Comparison of ENCODE assay signal across 13 mouse cellular contexts in genomic region chr1:130864238-130864637, GRCm38 (mm10). TPM values are rescaled to one million over a fixed set of nuclear protein-coding genes. Genes with fewer than 3 reads are reported as not detected.
DNase-seq lines count a peak whose midpoint lies in the region; ATAC-seq and TF ChIP-seq lines count a peak whose summit lies in the region.
"Had no signal": no experiment of that assay in that cellular context is flagged by ENCODE, and none has a peak within 500 bp of the region (broad histone marks: within the 10 kb centered on the region; RNA-seq: fewer than 3 reads in every experiment).

No protein-coding gene starts in this region.

- peak; percentile 32 to 65 for DNase-seq in cerebellum, adult 2 months
- no peak for DNase-seq in cerebellum, postnatal 14 days
- DNase-seq in thymus, adult 18-20 months = peak; percentile 33 to 65
- no peak for DNase-seq in urinary bladder, postnatal 4 days (ENCODE audit: low spot score in 2 of 2)
- no peak for DNase-seq in embryonic facial prominence, embryonic 10.5 days (ENCODE audit: low spot score)
- no peak for DNase-seq in yolk sac, embryonic 10.5 days (ENCODE audit: low spot score)

- H3K4me3 ChIP-seq in cerebellum, adult 2 months (replicated peaks; ENCODE audit: insufficient read depth, low read depth, low read length) = no peak overlapping the region
- no peak overlapping the region for H3K4me3 ChIP-seq in embryonic facial prominence, embryonic 10.5 days
- H3K4me3 ChIP-seq: hindbrain, embryonic 15.5 days; limb, embryonic 10.5 days had no signal

- TF ChIP-seq POLR2A in cerebellum, adult 2 months (IDR thresholded peaks at IDR 0.05; ENCODE audit: borderline replicate concordance, insufficient read depth, low read length) = no peak

- H3K36me3 ChIP-seq in embryonic facial prominence, embryonic 10.5 days (replicated peaks) = no peaks in the 10 kb centered on the region
- H3K36me3 ChIP-seq: hindbrain, embryonic 15.5 days; limb, embryonic 10.5 days had no signal

- TF ChIP-seq CTCF in cerebellum, adult 2 months (IDR thresholded peaks at IDR 0.05; ENCODE audit: borderline replicate concordance, insufficient read depth, low read depth, low read length) = no peak

- WGBS in cerebellum, adult 2 months = 28% methylated on average over 4 of the region's 4 CpGs
- 82% methylated on average over 4 of the region's 4 CpGs for WGBS in embryonic facial prominence, embryonic 10.5 days

- H3K4me1 ChIP-seq in cerebellum, adult 2 months (ENCODE audit: control insufficient read depth, insufficient read depth, low read length) = peaks cover 4% of the 10 kb centered on the region; the same call in 1 of the 2 replicates
- H3K4me1 ChIP-seq in embryonic facial prominence, embryonic 10.5 days = no peaks in the 10 kb centered on the region
- H3K4me1 ChIP-seq: hindbrain, embryonic 15.5 days; limb, embryonic 10.5 days had no signal

- H3K27ac ChIP-seq in cerebellum, adult 2 months (ENCODE audit: insufficient read depth, low read length) = no peak overlapping the region
- H3K27ac ChIP-seq in embryonic facial prominence, embryonic 10.5 days (replicated peaks) = no peak overlapping the region
- H3K27ac ChIP-seq: hindbrain, embryonic 15.5 days; limb, embryonic 10.5 days had no signal

- ATAC-seq in CD4-positive, CD25-positive, alpha-beta regulatory T cell, adult 4 months = peak; percentile 98
- peak; percentile 92 for ATAC-seq in inflammation-experienced regulatory T-cells, adult 6 months

- H3K27me3 ChIP-seq in cerebellum, adult 2 months (ENCODE audit: control insufficient read depth, insufficient read depth, low read length) = no peaks in the 10 kb centered on the region
- no peaks in the 10 kb centered on the region for H3K27me3 ChIP-seq in embryonic facial prominence, embryonic 10.5 days (replicated peaks; ENCODE audit: low read depth, poor library complexity, severe bottlenecking)
- H3K27me3 ChIP-seq: hindbrain, embryonic 15.5 days had no signal

- H3K9me3 ChIP-seq in embryonic facial prominence, embryonic 10.5 days = no peaks in the 10 kb centered on the region
- H3K9me3 ChIP-seq: hindbrain, embryonic 15.5 days; limb, embryonic 10.5 days had no signal

RNA-seq across cellular contexts. Expression of gene Fcmr, which starts 1.2 kb away (rescaled TPM):
- 0.82 and 1.1 TPM in 2 replicates for polyA plus RNA-seq in cerebellum, adult 2 months (2012; rRNA removed)
- polyA plus RNA-seq in CD4-positive, CD25-positive, alpha-beta regulatory T cell, adult 4 months (2017; shearing (Covaris generic)) = 1 to 10 TPM; 2.0 to 4.4 TPM
- polyA plus RNA-seq in inflammation-experienced regulatory T-cells, adult 6 months (2017; shearing (Covaris generic)) = 1 to 10 TPM in 2 of 3 experiments, not detected in 1; 2.2 to 2.7 TPM
- polyA plus RNA-seq in embryonic facial prominence, embryonic 10.5 days (2016; fragmentation: Nextera tagmentation; extraction: Ambion mirVana) = not detected in 2 replicates

RNA-seq across cellular contexts. Expression of gene Il24, which starts 23.0 kb away (rescaled TPM):
- not detected in 2 replicates for polyA plus RNA-seq in cerebellum, adult 2 months (2012; rRNA removed)
- polyA plus RNA-seq in CD4-positive, CD25-positive, alpha-beta regulatory T cell, adult 4 months (2017; shearing (Covaris generic)) = not detected
- polyA plus RNA-seq in inflammation-experienced regulatory T-cells, adult 6 months (2017; shearing (Covaris generic)) = not detected
- not detected in 2 replicates for polyA plus RNA-seq in embryonic facial prominence, embryonic 10.5 days (2016; fragmentation: Nextera tagmentation; extraction: Ambion mirVana)
- polyA plus RNA-seq: hindbrain, embryonic 15.5 days; limb, embryonic 10.5 days; lung, embryonic 16.5 days; urinary bladder, adult 2 months had no signal

RNA-seq across cellular contexts. Expression of gene Pigr, which starts 37.8 kb away (rescaled TPM):
- polyA plus RNA-seq in cerebellum, adult 2 months (2012; rRNA removed) = 0.05 and 0.16 TPM in 2 replicates
- under 1 TPM in 1 of 2 experiments, not detected in 1; 0.98 TPM for polyA plus RNA-seq in CD4-positive, CD25-positive, alpha-beta regulatory T cell, adult 4 months (2017; shearing (Covaris generic))
- under 1 TPM in 1 of 3 experiments, not detected in 2; 0.19 TPM for polyA plus RNA-seq in inflammation-experienced regulatory T-cells, adult 6 months (2017; shearing (Covaris generic))
- not detected in 2 replicates for polyA plus RNA-seq in embryonic facial prominence, embryonic 10.5 days (2016; fragmentation: Nextera tagmentation; extraction: Ambion mirVana)
- polyA plus RNA-seq: hindbrain, embryonic 15.5 days; limb, embryonic 10.5 days had no signal

RNA-seq across cellular contexts. Expression of gene Il20, which starts 47.0 kb away (rescaled TPM):
- not detected in 2 replicates for polyA plus RNA-seq in cerebellum, adult 2 months (2012; rRNA removed)
- polyA plus RNA-seq in CD4-positive, CD25-positive, alpha-beta regulatory T cell, adult 4 months (2017; shearing (Covaris generic)) = not detected
- not detected for polyA plus RNA-seq in inflammation-experienced regulatory T-cells, adult 6 months (2017; shearing (Covaris generic))
- polyA plus RNA-seq in embryonic facial prominence, embryonic 10.5 days (2016; fragmentation: Nextera tagmentation; extraction: Ambion mirVana) = not detected in 2 replicates
- polyA plus RNA-seq: gonadal fat pad, adult 2 months; hindbrain, embryonic 15.5 days; limb, embryonic 10.5 days; lung, embryonic 16.5 days; urinary bladder, adult 2 months had no signal

Comparison
In these comparisons a context has a peak if more than half of its experiments do, and no peak if none do; other contexts are left out.
1. DNase-seq: peak in cerebellum, adult 2 months (2 of 2) and thymus, adult 18-20 months (2 of 2); none in cerebellum, postnatal 14 days (0 of 2), urinary bladder, postnatal 4 days (0 of 2), embryonic facial prominence, embryonic 10.5 days (single experiment) and yolk sac, embryonic 10.5 days (single experiment).